Mouse (Mus musculus): ENCODE measurements around the gene Arl6ip5. TPM values are rescaled to one million over a fixed set of nuclear protein-coding genes. Genes with fewer than 3 reads are reported as not detected.

The Arl6ip5 gene
- total and polyA plus RNA-seq, 3 experiments, result 97.8 to 138 (median 122) TPM

GRCm38 (mm10) chr6:97269596-97269995 is 59.1 kb downstream of the Arl6ip5 start:
- H3K79me2 ChIP-seq (replicated peaks; ENCODE audit: control insufficient read depth, insufficient read depth, low read length), result no peaks in the 10 kb centered on the region
- no peaks in the 10 kb centered on the region; the same call in 1 of the 2 replicates for H3K36me3 ChIP-seq (ENCODE audit: control insufficient read depth, insufficient read depth, low read length)
- TF ChIP-seq POLR2A (IDR thresholded peaks at IDR 0.05; ENCODE audit: insufficient read depth, low read depth, low read length) (no peak), EP300 (IDR thresholded peaks at IDR 0.05; ENCODE audit: insufficient read depth, low read depth, low read length) (no peak), CTCF (IDR thresholded peaks at IDR 0.05) (no peak)
- WGBS, result 74% methylated on average over 11 of the region's 11 CpGs
- intact Hi-C loops (cut with DNase I), result no loop called here
- peaks cover 3% of the 10 kb centered on the region for H3K4me1 ChIP-seq (ENCODE audit: control insufficient read depth, insufficient read depth, low read length)
- no peaks in the 10 kb centered on the region for H3K27me3 ChIP-seq (ENCODE audit: control insufficient read depth, insufficient read depth, low read length)
- no peak overlapping the region for H3K9ac ChIP-seq (ENCODE audit: low read depth, low read length)
- DNase-seq, result no peak
- no peak overlapping the region for H3K4me3 ChIP-seq
- no peak overlapping the region for H3K27ac ChIP-seq

GRCm38 (mm10) chr6:97272349-97272748 is 61.9 kb downstream of the Arl6ip5 start:
- H3K36me3 ChIP-seq (ENCODE audit: control insufficient read depth, insufficient read depth, low read length), result no peaks in the 10 kb centered on the region
- TF ChIP-seq EP300 (IDR thresholded peaks at IDR 0.05; ENCODE audit: insufficient read depth, low read depth, low read length) (no peak), CTCF (IDR thresholded peaks at IDR 0.05) (no peak), POLR2A (IDR thresholded peaks at IDR 0.05; ENCODE audit: insufficient read depth, low read depth, low read length) (no peak)
- no peaks in the 10 kb centered on the region for H3K27me3 ChIP-seq (ENCODE audit: control insufficient read depth, insufficient read depth, low read length)
- no peaks in the 10 kb centered on the region for H3K79me2 ChIP-seq (replicated peaks; ENCODE audit: control insufficient read depth, insufficient read depth, low read length)
- intact Hi-C loops (cut with DNase I), result loop anchor here (10.0 kb wide), 1 partner anchor 462 kb away; no protein-coding TSS in a partner anchor
- no peak overlapping the region for H3K4me3 ChIP-seq
- H3K27ac ChIP-seq, result no peak overlapping the region
- DNase-seq, result no peak
- WGBS, result 79% methylated on average over 2 of the region's 2 CpGs
- H3K9ac ChIP-seq (ENCODE audit: low read depth, low read length), result no peak overlapping the region
- H3K4me1 ChIP-seq (ENCODE audit: control insufficient read depth, insufficient read depth, low read length), result peaks cover 10% of the 10 kb centered on the region

- WGBS, result 62% methylated on average over 16 of the region's 16 CpGs
These were observed 62.7 kb downstream of the Arl6ip5 start for GRCm38 (mm10) chr6:97273058-97273710.

GRCm38 (mm10) chr6:97273777-97274176 is 63.3 kb downstream of the Arl6ip5 start:
- DNase-seq, result no peak
- no peaks in the 10 kb centered on the region for H3K79me2 ChIP-seq (replicated peaks; ENCODE audit: control insufficient read depth, insufficient read depth, low read length)
- no peaks in the 10 kb centered on the region for H3K27me3 ChIP-seq (ENCODE audit: control insufficient read depth, insufficient read depth, low read length)
- H3K4me3 ChIP-seq, result no peak overlapping the region
- 66% methylated on average over 3 of the region's 3 CpGs for WGBS
- no peak for TF ChIP-seq EP300 (IDR thresholded peaks at IDR 0.05; ENCODE audit: insufficient read depth, low read depth, low read length)
- TF ChIP-seq POLR2A (IDR thresholded peaks at IDR 0.05; ENCODE audit: insufficient read depth, low read depth, low read length), result no peak
- no peak for TF ChIP-seq CTCF (IDR thresholded peaks at IDR 0.05)
- H3K36me3 ChIP-seq (ENCODE audit: control insufficient read depth, insufficient read depth, low read length), result no peaks in the 10 kb centered on the region
- H3K4me1 ChIP-seq (ENCODE audit: control insufficient read depth, insufficient read depth, low read length), result peaks cover 14% of the 10 kb centered on the region
- H3K9ac ChIP-seq (ENCODE audit: low read depth, low read length), result no peak overlapping the region
- peak overlapping the region; percentile 24 for H3K27ac ChIP-seq
- intact Hi-C loops (cut with DNase I), result loop anchor here (10.0 kb wide), 1 partner anchor 461 kb away; no protein-coding TSS in a partner anchor

More at GRCm38 (mm10) chr6:97273058-97273710, 62.7 kb downstream of the Arl6ip5 start:
- Histone ChIP-seq H3K4me3 (no peak overlapping the region), H3K9ac (ENCODE audit: low read depth, low read length) (no peak overlapping the region), H3K4me1 (ENCODE audit: control insufficient read depth, insufficient read depth, low read length) (peaks cover 11% of the 10 kb centered on the region), H3K27ac (peak overlapping the region; percentile 20), H3K79me2 (replicated peaks; ENCODE audit: control insufficient read depth, insufficient read depth, low read length) (no peaks in the 10 kb centered on the region), H3K27me3 (ENCODE audit: control insufficient read depth, insufficient read depth, low read length) (no peaks in the 10 kb centered on the region), H3K36me3 (ENCODE audit: control insufficient read depth, insufficient read depth, low read length) (no peaks in the 10 kb centered on the region)
- TF ChIP-seq POLR2A (IDR thresholded peaks at IDR 0.05; ENCODE audit: insufficient read depth, low read depth, low read length) (no peak), EP300 (IDR thresholded peaks at IDR 0.05; ENCODE audit: insufficient read depth, low read depth, low read length) (no peak), CTCF (IDR thresholded peaks at IDR 0.05) (no peak)
- intact Hi-C loops (cut with DNase I), result loop anchor here (10.0 kb wide), 1 partner anchor 462 kb away; no protein-coding TSS in a partner anchor
- peak in 1 of 2 experiments; percentile 35 for DNase-seq

GRCm38 (mm10) chr6:97275760-97276159 is 65.3 kb downstream of the Arl6ip5 start:
- Histone ChIP-seq H3K27ac (peak overlapping the region; percentile 54), H3K27me3 (ENCODE audit: control insufficient read depth, insufficient read depth, low read length) (no peaks in the 10 kb centered on the region), H3K79me2 (replicated peaks; ENCODE audit: control insufficient read depth, insufficient read depth, low read length) (no peaks in the 10 kb centered on the region), H3K4me1 (ENCODE audit: control insufficient read depth, insufficient read depth, low read length) (peaks cover 17% of the 10 kb centered on the region), H3K4me3 (peak overlapping the region; percentile 26; the same call in 1 of the 2 replicates), H3K9ac (ENCODE audit: low read depth, low read length) (no peak overlapping the region; the same call in 1 of the 2 replicates), H3K36me3 (ENCODE audit: control insufficient read depth, insufficient read depth, low read length) (no peaks in the 10 kb centered on the region)
- intact Hi-C loops (cut with DNase I), result loop anchor here (5.0 to 10.0 kb wide), 2 partner anchors 37 to 459 kb away; no protein-coding TSS in a partner anchor
- no peak for DNase-seq
- TF ChIP-seq POLR2A (IDR thresholded peaks at IDR 0.05; ENCODE audit: insufficient read depth, low read depth, low read length) (no peak), EP300 (IDR thresholded peaks at IDR 0.05; ENCODE audit: insufficient read depth, low read depth, low read length) (no peak), CTCF (IDR thresholded peaks at IDR 0.05) (no peak)
- 64% methylated on average over 4 of the region's 4 CpGs for WGBS

GRCm38 (mm10) chr6:97276366-97276765 is 65.9 kb downstream of the Arl6ip5 start:
- Histone ChIP-seq H3K79me2 (replicated peaks; ENCODE audit: control insufficient read depth, insufficient read depth, low read length) (no peaks in the 10 kb centered on the region), H3K4me1 (ENCODE audit: control insufficient read depth, insufficient read depth, low read length) (peaks cover 17% of the 10 kb centered on the region), H3K4me3 (no peak overlapping the region; the same call in 1 of the 2 replicates), H3K27me3 (ENCODE audit: control insufficient read depth, insufficient read depth, low read length) (no peaks in the 10 kb centered on the region), H3K27ac (peak overlapping the region; percentile 87), H3K36me3 (ENCODE audit: control insufficient read depth, insufficient read depth, low read length) (no peaks in the 10 kb centered on the region), H3K9ac (ENCODE audit: low read depth, low read length) (no peak overlapping the region)
- DNase-seq, result peak; percentile 63 to 79
- intact Hi-C loops (cut with DNase I), result loop anchor here (5.0 to 10.0 kb wide), 2 partner anchors 36 to 458 kb away; no protein-coding TSS in a partner anchor
- TF ChIP-seq POLR2A (IDR thresholded peaks at IDR 0.05; ENCODE audit: insufficient read depth, low read depth, low read length) (0 out of 2 replicates have a peak, but pooled peaks have one; percentile 9), CTCF (IDR thresholded peaks at IDR 0.05) (no peak), EP300 (IDR thresholded peaks at IDR 0.05; ENCODE audit: insufficient read depth, low read depth, low read length) (0 out of 2 replicates have a peak, but pooled peaks have one; percentile 25)
- WGBS, result 52% methylated on average over 4 of the region's 4 CpGs

All from heart, adult 2 months (tissue).